Mouse (Mus musculus) urinary bladder, adult 2 months (tissue): ENCODE data around the gene Ankrd17. TPM values are rescaled to one million over a fixed set of nuclear protein-coding genes. Genes with fewer than 3 reads are reported as not detected.
A peak's percentile ranks its signal among the peaks of the same experiment; 100 is the strongest.

Experiments
- DNase-seq: peaks from one replicate; pipeline ENCODE4 v3.0.0; 2022; ENCODE audit warnings: low spot score
- polyA plus RNA-seq: library from polyadenylated mRNA; depleted of rRNA; stranded (reverse); fragments of >200 nt; gene quantifications from 2 replicates; pipeline ENCODE4 v1.2.3, GENCODE M21; 2012; rRNA removed

Ankrd17 gene
- polyA plus RNA-seq: 33.5 and 41.5 TPM in 2 replicates

DNA sequence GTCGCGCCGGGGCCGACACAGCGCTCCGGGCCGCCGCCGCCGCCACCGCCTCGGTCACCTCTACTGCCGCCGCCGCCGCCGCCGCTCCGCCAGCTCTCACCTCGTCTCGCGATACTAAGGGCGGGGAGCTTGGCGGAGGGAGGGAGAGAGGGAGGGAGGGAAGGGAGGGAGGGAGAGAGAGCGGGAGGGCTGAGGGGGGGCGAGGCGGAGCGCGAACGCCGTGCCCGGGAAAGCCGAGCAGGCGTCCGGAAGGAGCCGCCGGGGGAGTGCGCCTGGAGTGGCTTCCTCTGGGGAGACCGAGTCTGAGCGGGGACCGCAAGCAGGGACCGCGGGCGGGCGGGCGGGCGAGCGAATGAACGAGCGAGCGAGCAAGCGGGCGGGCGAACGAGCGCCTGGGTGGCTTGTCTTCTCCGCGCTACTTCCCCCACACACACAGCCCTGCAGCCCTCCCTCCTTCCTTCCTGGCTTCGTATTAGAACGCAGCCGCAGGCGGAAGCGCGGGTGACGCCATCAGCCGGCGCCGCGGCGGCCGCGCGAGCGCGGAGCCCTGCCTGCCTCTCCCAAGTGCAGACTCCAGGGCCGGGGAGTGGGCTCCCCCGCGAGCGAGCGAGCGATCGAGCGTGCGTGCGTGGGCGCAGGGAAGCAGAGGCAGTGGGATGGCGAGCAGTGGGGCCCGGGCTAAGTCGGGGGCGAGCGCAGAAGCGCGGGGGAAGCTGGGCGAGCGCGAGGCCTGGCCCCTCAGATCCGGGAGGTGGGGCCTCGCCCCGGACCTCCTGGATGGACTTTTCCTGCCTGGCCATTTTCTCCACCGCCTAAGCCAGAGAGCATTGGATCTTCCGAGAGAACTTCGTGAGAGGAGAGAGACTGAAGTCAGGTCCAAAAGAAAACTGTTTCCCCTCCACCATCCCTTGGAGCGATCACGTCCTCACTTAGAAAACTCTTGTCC, at the start of gene Ankrd17:
Gene Ankrd17 (minus strand): TSS at position 457 of the 946 bp plus-strand sequence.
- peak; percentile 87 for DNase-seq

- DNase-seq: no peak
Observed at GRCm38 (mm10) chr5:90414925-90415295, 48.5 kb upstream of the Ankrd17 start.

DNA sequence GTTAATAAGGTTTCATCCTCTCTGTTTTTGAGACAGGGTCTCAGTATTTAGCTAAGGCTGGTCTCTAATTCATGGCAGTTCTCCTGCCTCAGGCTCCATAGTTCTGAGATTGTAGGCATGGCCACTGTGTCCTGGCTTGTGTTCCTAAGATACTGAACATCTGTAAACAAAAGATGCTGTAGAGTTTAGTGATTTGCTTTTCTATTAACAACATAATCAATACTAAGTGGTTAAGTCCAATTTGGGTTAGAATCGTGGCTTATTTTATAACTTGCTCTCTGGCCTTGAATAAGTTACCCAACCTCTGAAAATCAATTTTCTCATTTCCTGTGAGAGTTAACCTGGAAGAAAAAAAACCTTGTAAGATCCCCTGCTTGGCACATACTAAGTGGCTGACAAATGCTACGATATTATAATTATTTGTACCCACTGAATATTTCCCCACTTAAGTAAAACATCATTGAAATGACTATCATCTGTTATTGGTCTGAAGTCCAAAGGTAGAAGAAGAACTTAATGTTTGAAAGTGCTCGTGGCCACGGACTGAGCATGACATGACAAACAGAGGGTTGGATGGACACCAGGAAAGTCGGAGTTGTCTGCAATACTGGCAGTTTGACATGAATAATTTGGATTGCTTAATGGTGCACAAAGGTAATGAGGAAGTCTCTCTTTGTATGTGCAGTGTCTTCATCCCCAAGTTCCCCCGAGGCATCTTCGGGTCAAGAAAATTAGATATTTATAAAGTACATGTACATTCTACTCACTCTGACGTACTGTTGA, 48.0 kb upstream of the Ankrd17 start:
- DNase-seq: no peak

GRCm38 (mm10) chr5:90405210-90405609, 38.8 kb upstream of the Ankrd17 start:
- no peak for DNase-seq

- no peak for DNase-seq
Observed at GRCm38 (mm10) chr5:90396817-90397216, 30.4 kb upstream of the Ankrd17 start.

DNA sequence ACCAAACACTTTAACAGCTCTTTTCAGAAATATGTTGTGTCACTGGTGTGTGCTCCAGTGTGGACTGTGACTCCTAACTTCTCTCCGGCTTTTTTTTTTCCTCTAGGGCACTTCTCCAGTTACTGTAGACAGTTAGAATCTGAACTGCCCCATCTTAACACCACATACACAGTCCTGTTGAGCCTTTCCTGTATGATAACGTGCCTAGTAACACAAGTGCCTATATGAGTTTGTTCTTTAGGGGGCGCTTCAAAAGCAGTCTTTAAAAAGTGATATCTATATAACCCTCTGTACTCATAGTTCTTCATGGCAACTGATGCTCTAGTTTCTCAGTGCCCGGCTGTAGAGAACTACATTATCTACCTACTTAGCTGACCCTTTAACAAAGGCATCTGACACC, 27.9 kb upstream of the Ankrd17 start:
- DNase-seq: no peak

- DNase-seq: no peak
Observed at GRCm38 (mm10) chr5:90393764-90394163, 27.4 kb upstream of the Ankrd17 start.

- DNase-seq: no peak
Observed at GRCm38 (mm10) chr5:90383080-90383479, 16.7 kb upstream of the Ankrd17 start.

DNA sequence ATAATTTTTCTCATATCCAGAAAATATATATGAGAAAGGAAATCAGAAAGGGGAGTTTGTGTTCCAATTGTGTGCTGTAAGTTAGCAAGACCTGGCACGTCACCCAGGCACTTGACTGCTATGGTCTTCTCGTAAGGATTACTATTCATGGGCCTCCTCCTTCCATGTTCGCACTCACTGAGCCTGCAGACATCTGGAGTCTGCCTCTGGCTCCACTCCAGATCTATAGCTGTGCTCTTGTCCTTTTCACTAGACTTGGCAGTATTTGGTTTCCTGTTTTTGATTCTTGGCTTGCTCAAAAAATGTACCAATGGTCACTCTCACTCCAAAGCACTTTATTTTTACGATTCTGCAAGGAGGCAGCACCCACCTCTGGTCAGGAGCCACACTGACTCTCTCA, 15.1 kb upstream of the Ankrd17 start:
- no peak for DNase-seq

GRCm38 (mm10) chr5:90373708-90374107, 7.3 kb upstream of the Ankrd17 start:
- no peak for DNase-seq

DNA sequence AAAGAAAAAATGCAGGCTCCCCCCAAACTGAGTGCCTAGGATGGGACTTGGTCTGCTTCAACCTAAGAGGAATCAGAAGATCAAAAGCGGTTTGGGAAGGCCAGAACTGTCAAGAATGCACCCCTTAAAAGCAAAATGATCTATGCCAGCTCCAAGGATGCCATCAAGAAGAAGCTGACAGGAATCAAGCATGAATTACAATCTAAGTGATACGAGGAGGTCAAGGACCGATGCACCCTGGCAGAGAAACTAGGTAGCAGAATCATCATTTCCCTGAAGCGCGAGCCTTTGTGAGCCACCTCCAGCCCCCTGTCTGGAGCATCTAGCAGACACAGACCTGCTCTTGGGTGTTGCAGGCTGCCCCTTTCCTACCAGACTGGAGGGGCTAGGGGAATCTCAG, 4.0 kb upstream of the Ankrd17 start:
- DNase-seq: no peak

DNA sequence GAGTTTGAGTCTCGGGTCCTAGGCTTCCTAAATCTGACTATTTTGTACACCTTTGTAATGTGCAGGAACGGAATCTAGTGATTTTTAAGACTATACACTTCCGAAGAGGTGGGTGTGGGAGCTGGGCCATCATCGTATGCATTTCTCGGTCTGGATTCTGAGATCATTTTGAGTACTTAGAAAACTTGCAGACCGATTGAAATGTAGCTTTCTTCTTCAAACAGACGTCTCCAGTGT, 608 bp upstream of the Ankrd17 start, which contains the start of gene Gm9958:
Gene Gm9958 (plus strand): TSS at position 138 of the 237 bp plus-strand sequence.
- no peak for DNase-seq

GRCm38 (mm10) chr5:90365141-90365951, 1.0 kb downstream of the Ankrd17 start:
- DNase-seq: peak; percentile 49

GRCm38 (mm10) chr5:90364526-90364925, 1.9 kb downstream of the Ankrd17 start:
- no peak for DNase-seq

GRCm38 (mm10) chr5:90355824-90356223, 10.6 kb downstream of the Ankrd17 start:
- DNase-seq: no peak

DNA sequence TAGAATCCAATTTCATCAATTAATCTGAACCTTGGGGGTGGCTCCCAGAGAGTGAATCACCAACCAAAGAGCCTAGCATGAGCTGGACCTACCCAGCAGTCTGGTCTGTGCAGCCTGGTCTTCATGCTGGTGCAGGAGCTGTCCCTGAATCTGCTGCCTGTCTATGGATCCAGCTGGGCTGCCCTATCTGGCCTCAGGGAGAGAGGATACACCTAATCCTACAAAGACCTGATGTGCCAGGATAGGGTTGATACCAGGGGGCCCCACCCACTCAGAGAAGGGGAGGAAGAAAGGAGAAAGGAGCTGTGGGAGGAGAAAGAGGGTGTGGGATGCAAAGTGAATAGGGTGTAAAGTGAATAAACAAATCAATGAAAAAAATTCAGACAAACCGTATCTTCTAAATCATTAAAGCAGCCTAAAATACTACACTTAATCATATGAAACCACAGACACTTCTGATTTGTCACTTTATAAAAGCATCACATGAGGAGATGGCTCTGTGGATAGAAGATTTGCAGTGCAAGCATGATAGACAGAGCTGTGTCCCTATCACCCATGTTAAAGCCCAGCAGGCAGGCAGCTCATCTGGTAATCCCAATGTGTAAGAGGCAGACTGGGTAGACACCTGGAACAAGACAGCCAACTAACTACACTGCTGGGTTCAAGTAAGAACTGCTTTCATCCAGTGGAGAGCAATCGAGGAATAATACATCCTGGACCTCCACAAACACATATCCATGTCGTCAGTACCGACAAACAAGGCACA, 12.6 kb downstream of the Ankrd17 start:
- DNase-seq: no peak

DNA sequence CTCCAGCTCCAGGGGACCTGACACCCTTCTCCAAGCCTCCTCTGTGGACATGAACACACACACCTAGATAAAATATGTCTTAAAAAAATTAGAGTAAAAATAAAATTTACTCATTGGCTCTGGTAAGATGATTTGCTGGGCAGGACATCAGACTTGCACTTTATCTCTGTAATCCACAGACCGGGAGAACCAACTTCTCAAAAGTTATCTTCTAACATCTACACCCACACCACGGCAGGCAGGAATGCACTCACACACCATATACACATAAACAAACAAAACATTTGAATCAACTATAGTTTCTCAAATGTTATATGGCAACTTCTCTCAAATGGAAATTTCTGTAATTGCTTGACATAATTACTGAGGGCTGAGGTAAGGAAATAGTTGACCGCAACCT, 19.5 kb downstream of the Ankrd17 start:
- no peak for DNase-seq

DNA sequence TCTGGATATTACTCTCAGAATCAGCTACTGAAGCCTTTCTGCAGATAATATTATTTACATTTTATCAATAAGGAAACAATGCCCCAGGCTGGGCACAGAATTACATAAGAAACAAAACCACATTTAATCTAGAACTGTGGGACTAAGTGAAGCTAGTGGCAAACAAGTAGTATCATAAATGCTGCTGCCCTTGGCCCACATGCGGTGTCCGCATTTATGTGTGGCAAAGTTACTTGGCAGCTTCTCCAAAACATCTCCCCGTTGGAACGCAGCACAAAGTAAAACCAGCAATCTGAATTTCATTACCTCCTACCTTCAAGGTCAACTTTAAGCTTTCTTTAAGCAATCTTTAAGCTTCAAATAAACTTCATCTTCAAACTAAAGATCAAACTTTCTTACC, 25.5 kb downstream of the Ankrd17 start:
- no peak for DNase-seq

- no peak for DNase-seq
Observed at GRCm38 (mm10) chr5:90339953-90340343, 26.4 kb downstream of the Ankrd17 start.

- no peak for DNase-seq
Observed at GRCm38 (mm10) chr5:90339129-90339952, 27.0 kb downstream of the Ankrd17 start.
